Mouse (Mus musculus) intestine, embryonic 16.5 days (tissue): Measurements from ENCODE around the gene Slc1a2. TPM values are rescaled to one million over a fixed set of nuclear protein-coding genes. Genes with fewer than 3 reads are reported as not detected.

Source experiments
- ATAC-seq: fragments of 200-750 bp; cut with Nextera tagmentation; 2 replicates; pipeline ENCODE4 v1.8.0; 2017; ENCODE audit warnings: moderate TSS enrichment, moderate library complexity
- H3K27ac ChIP-seq: fragments of 300-500 bp; sonication (generic); 2 replicates; pipeline ENCODE4 v1.5.1; 2014; ENCODE audit warnings: mild to moderate bottlenecking, low read length
- H3K27me3 ChIP-seq: fragments of 300-500 bp; sonication (generic); replicated peaks from 2 replicates; pipeline ENCODE4 v1.6.1; 2014; ENCODE audit warnings: low read length, control low read depth, mixed read lengths; ENCODE audit not compliant: control insufficient read depth, insufficient read depth
- H3K36me3 ChIP-seq: fragments of 300-500 bp; sonication (generic); 2 replicates; pipeline ENCODE4 v1.6.1; 2014; ENCODE audit warnings: low read length, control low read depth; ENCODE audit not compliant: control insufficient read depth, insufficient read depth
- H3K4me1 ChIP-seq: fragments of 300-500 bp; sonication (generic); 2 replicates; pipeline ENCODE4 v1.6.1; 2014; ENCODE audit warnings: low read length, control low read depth, mixed read lengths; ENCODE audit not compliant: control insufficient read depth, insufficient read depth
- H3K4me2 ChIP-seq: fragments of 300-500 bp; sonication (generic); 2 replicates; pipeline ENCODE4 v1.6.1; 2014; ENCODE audit warnings: low read depth, low read length, control low read depth
- H3K4me3 ChIP-seq: fragments of 300-500 bp; sonication (generic); 2 replicates; pipeline ENCODE4 v1.5.1; 2014; ENCODE audit warnings: mild to moderate bottlenecking, low read length
- H3K9ac ChIP-seq: fragments of 300-500 bp; sonication (generic); 2 replicates; pipeline ENCODE4 v1.6.1; 2014; ENCODE audit warnings: low read depth, low read length
- H3K9me3 ChIP-seq: fragments of 300-500 bp; sonication (generic); 2 replicates; pipeline ENCODE4 v1.6.1; 2016; ENCODE audit warnings: low read length, control low read depth; ENCODE audit not compliant: control insufficient read depth
- WGBS: fragments of 180-500 bp; shearing (Covaris S2); extraction: QIAGEN DNeasy Blood & Tissue Kit; methylation state at CpG from one replicate; pipeline ENCODE4 v1.1.7; 2014; 5-methylcytosine and 5-hydroxymethylcytosine counted together
- polyA plus RNA-seq: library from polyadenylated mRNA; unstranded; fragments of >200 nt; fragmentation: Nextera tagmentation; extraction: Ambion mirVana; gene quantifications from 2 replicates; pipeline ENCODE4 v1.2.1, GENCODE M21; 2015

Slc1a2 gene
- polyA plus RNA-seq, 1 experiment from 2014 or later = 0.13 TPM

DNA sequence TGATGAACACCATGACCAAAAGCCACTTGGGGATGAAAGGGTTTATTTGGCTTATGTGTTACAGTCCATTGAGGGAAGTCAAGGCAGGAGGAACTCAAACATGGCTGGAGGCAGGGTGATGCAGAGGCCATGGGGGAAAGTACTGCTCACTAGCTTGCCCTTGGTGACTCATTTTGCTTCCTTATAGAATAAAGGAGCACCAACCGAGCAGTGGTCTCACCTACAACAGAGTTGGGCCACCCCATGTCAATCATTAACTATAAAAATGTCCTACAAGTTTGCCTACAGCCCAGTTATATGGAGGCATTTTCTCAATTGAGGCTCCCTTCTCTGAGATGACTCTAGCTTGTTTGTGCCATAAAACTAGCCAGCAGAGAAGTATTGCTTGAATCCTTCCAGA is 169.4 kb downstream of the Slc1a2 start:
- no peak overlapping the region for H3K4me3 ChIP-seq
- WGBS = 64% methylated on average over 1 of the region's 1 CpGs
- no peaks in the 10 kb centered on the region for H3K27me3 ChIP-seq
- no peaks in the 10 kb centered on the region for H3K9me3 ChIP-seq
- no peaks in the 10 kb centered on the region for H3K36me3 ChIP-seq
- H3K27ac ChIP-seq = no peak overlapping the region
- peak overlapping the region; percentile 24; the same call in 1 of the 2 replicates for H3K4me2 ChIP-seq
- H3K4me1 ChIP-seq = peaks cover 3% of the 10 kb centered on the region; the same call in 1 of the 2 replicates
- no peak overlapping the region for H3K9ac ChIP-seq
- ATAC-seq = peak; percentile 79

DNA sequence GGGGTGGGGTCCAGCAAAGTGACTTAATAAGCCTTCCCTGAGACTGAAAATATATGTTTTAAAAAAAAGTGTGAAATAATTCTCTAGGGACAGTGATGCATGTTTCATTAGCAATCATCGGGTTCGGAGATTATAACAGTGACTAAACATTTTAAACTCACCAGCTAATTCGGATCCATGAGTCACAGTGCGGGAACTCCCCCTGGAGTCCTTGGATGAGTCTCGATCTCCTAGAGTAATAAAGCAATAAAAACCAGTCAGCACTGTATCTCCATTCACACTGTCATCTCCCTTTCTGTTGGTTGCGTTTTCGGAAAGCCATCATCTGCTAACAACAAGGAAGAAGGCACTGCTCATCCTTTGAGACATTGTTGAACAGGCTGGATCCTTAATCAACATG is 169.9 kb downstream of the Slc1a2 start:
- WGBS = 58% methylated on average over 7 of the region's 7 CpGs
- Histone ChIP-seq H3K27ac (no peak overlapping the region), H3K9me3 (no peaks in the 10 kb centered on the region), H3K36me3 (no peaks in the 10 kb centered on the region), H3K4me2 (0 out of 2 replicates have a peak overlapping the region, but pooled peaks have one; percentile 24), H3K4me3 (no peak overlapping the region), H3K27me3 (no peaks in the 10 kb centered on the region), H3K4me1 (peaks cover 3% of the 10 kb centered on the region; the same call in 1 of the 2 replicates), H3K9ac (no peak overlapping the region)
- peak; percentile 60 for ATAC-seq

DNA sequence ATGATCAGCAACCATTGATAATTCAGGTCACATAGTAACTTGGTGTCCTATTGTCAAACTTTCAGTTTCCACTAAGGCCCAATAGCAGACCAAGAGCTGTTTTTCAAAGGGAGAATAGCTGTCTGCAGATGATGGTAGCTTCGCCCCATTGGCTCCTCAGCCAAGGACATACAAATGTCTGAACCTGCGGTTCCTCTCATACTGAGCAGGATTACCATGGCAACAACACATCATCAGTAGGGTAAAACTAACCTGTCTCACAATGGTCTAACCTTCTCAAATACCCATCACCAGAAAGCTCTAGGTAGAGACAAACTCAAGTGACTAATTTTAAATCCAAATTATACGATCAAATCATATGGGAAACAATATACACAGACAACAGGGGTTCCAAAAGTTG is 170.7 kb downstream of the Slc1a2 start:
- H3K27me3 ChIP-seq = no peaks in the 10 kb centered on the region
- WGBS = 87% methylated on average over 3 of the region's 3 CpGs
- no peak overlapping the region for H3K9ac ChIP-seq
- H3K4me3 ChIP-seq = no peak overlapping the region
- no peaks in the 10 kb centered on the region for H3K9me3 ChIP-seq
- no peak overlapping the region for H3K4me2 ChIP-seq
- H3K27ac ChIP-seq = no peak overlapping the region
- ATAC-seq = no peak
- no peaks in the 10 kb centered on the region for H3K36me3 ChIP-seq
- peaks cover 3% of the 10 kb centered on the region; the same call in 1 of the 2 replicates for H3K4me1 ChIP-seq

DNA sequence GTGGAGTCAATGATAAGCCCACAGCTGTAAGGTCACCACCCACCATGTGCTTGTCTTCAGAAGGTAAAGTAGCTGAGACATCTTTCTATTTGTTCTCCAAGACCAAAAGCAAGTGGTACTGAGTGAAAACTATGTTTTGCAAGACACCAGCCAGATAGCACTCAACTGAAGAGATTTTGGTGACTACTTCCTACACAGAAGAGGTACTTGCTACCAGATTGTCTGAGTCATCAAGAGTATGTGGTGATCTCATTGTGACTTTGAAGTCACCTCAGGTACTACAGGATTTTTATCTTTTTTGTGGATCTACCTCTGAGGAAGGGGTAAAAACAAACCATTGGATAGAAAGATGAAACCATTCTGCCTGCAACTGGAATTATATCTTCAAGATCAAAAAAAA is 173.1 kb downstream of the Slc1a2 start:
- H3K27ac ChIP-seq = no peak overlapping the region
- no peak overlapping the region for H3K4me3 ChIP-seq
- no peaks in the 10 kb centered on the region for H3K9me3 ChIP-seq
- no peaks in the 10 kb centered on the region for H3K4me1 ChIP-seq
- H3K4me2 ChIP-seq = no peak overlapping the region
- no peaks in the 10 kb centered on the region for H3K27me3 ChIP-seq
- no peak for ATAC-seq
- no peak overlapping the region for H3K9ac ChIP-seq
- H3K36me3 ChIP-seq = no peaks in the 10 kb centered on the region

DNA sequence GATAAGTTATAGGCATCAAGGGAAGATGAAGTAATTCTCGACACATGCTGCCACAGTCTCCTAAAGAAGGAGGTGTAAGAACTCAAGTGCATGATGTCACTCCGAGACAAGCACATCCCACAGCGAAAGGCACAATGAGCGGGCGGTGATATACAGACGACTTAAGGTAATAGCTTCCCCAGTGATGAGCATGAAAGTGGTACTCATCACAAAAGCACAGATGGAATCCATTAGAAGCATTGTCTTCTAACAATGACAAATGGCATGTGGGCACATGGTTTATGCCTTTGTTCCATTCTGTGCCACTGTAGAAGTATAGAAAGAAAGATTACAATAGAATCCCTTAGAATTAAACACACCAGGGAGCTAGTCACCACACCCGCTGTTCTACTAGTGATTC is 179.7 kb downstream of the Slc1a2 start:
- Histone ChIP-seq H3K9ac (no peak overlapping the region), H3K4me1 (no peaks in the 10 kb centered on the region), H3K9me3 (no peaks in the 10 kb centered on the region), H3K4me3 (no peak overlapping the region), H3K4me2 (no peak overlapping the region), H3K27me3 (no peaks in the 10 kb centered on the region), H3K36me3 (no peaks in the 10 kb centered on the region), H3K27ac (no peak overlapping the region)
- ATAC-seq = no peak
- 89% methylated on average over 7 of the region's 7 CpGs for WGBS

Other genes starting within 250 kb of the Slc1a2 start
- 2.7 and 3.4 TPM in 2 replicates for gene Fjx1, start 206.2 kb upstream of the Slc1a2 start, polyA plus RNA-seq
- gene Pamr1, start 108.6 kb upstream of the Slc1a2 start, polyA plus RNA-seq = 38.1 and 39.4 TPM in 2 replicates
- 11.8 and 12.5 TPM in 2 replicates for gene Cd44, start 243.0 kb downstream of the Slc1a2 start, polyA plus RNA-seq